ENCODE assay signal across 7 mouse cellular contexts in the genomic region with DNA sequence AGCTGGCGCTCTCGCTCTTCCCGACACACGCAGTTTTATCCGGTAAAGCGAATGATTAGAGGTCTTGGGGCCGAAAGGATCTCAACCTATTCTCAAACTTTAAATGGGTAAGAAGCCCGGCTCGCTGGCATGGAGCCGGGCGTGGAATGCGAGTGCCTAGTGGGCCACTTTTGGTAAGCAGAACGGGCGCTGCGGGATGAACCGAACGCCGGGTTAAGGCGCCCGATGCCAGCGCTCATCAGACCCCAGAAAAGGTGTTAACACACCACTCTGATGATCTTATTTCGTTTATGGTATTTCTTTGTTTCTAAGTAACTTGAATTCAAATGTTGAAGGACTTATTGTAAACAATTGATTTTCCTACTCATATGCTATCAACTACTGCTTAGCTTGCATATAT.
DNase-seq lines count a peak whose midpoint lies in the region; ATAC-seq and TF ChIP-seq lines count a peak whose summit lies in the region.
"Not testable (repeated sequence)": the region's sequence is repeated elsewhere in the genome, so short reads cannot be mapped to it uniquely, and the experiment has no call there.

No protein-coding gene starts in this region.

- H3K9ac ChIP-seq in intestine, embryonic 14.5 days (ENCODE audit: low read length); limb, embryonic 11.5 days (ENCODE audit: low read length): not testable (repeated sequence)

- H3K4me1 ChIP-seq in intestine, embryonic 14.5 days (replicated peaks; ENCODE audit: control insufficient read depth, insufficient read depth, low read length); limb, embryonic 11.5 days (ENCODE audit: control insufficient read depth, insufficient read depth, low read length): not testable (repeated sequence)

- H3K4me3 ChIP-seq in gastrocnemius, adult 2 months; intestine, embryonic 14.5 days (ENCODE audit: low read depth, low read length); limb, embryonic 11.5 days (ENCODE audit: low read depth, low read length): not testable (repeated sequence)

- H3K4me2 ChIP-seq in intestine, embryonic 14.5 days (ENCODE audit: low read length); limb, embryonic 11.5 days (ENCODE audit: low read depth, severe bottlenecking): not testable (repeated sequence)

- not testable (repeated sequence) for H3K27me3 ChIP-seq in intestine, embryonic 14.5 days (replicated peaks; ENCODE audit: control insufficient read depth, insufficient read depth, low read length); limb, embryonic 11.5 days (ENCODE audit: control insufficient read depth, insufficient read depth, low read length)

- H3K9me3 ChIP-seq in intestine, embryonic 14.5 days (ENCODE audit: control insufficient read depth, low read length); limb, embryonic 11.5 days (ENCODE audit: control insufficient read depth, low read length): not testable (repeated sequence)

- 89% methylated on average over 22 of the region's 22 CpGs for WGBS in intestine, embryonic 14.5 days
- WGBS in limb, embryonic 11.5 days, result 91% methylated on average over 22 of the region's 22 CpGs

- H3K27ac ChIP-seq in gastrocnemius, adult 2 months; intestine, embryonic 14.5 days (ENCODE audit: low read depth); limb, embryonic 11.5 days (replicated peaks; ENCODE audit: low read depth, low read length): not testable (repeated sequence)

- not testable (repeated sequence) for TF ChIP-seq CTCF in gastrocnemius, adult 2 months (IDR thresholded peaks at IDR 0.05)

- intact Hi-C loops in gastrocnemius, adult 2 months (cut with DNase I), result not testable (repeated sequence)

- not testable (repeated sequence) for ATAC-seq in intestine, embryonic 14.5 days (replicated peaks; ENCODE audit: low FRiP score, low TSS enrichment, low read depth); limb, embryonic 11.5 days (ENCODE audit: insufficient number of reproducible peaks, low FRiP score, low TSS enrichment, low read depth)

- peak; percentile 47 for DNase-seq in T-cell, adult 2 months (ENCODE audit: low spot score)
- DNase-seq in cerebellum, adult 18-20 months, result peak; percentile 39 to 68
- peak; percentile 59 for DNase-seq in gastrocnemius, adult 2 months
- peak; percentile 82 for DNase-seq in intestine, embryonic 14.5 days (ENCODE audit: low spot score)
- peak; percentile 78 for DNase-seq in limb, embryonic 11.5 days (ENCODE audit: low spot score)
- peak; percentile 85 for DNase-seq in neural tube, embryonic 10.5 days (ENCODE audit: extremely low spot score, low spot score)
- DNase-seq in spleen, postnatal 4 days (ENCODE audit: low spot score in 2 of 2), result peak; percentile 51 to 88

- H3K36me3 ChIP-seq in intestine, embryonic 14.5 days (ENCODE audit: control insufficient read depth, insufficient read depth, low read length); limb, embryonic 11.5 days (ENCODE audit: control insufficient read depth, insufficient read depth, low read length): not testable (repeated sequence)
